Mouse (Mus musculus) left cerebral cortex, postnatal 4 days (tissue): ENCODE results near the gene Klk6. TPM values are rescaled to one million over a fixed set of nuclear protein-coding genes. Genes with fewer than 3 reads are reported as not detected.

ENCODE experiments used
- DNase-seq: peaks from one replicate; pipeline ENCODE4 v3.0.0-alpha.2; 2022
- intact Hi-C: fragments of 180-260 bp; cut with DNase I; formaldehyde crosslinking; loops from one replicate; pipeline ENCODE4 v1.15.1; 2025
- total RNA-seq, 2 experiments: library from RNA; stranded (reverse); gene quantifications; 2 replicates each; pipeline ENCODE4 v1.2.3; 2021

Gene Klk6
- total RNA-seq, 2 experiments from 2014 or later = not detected

- DNase-seq = no peak
- intact Hi-C loops = no loop called here
Observed at GRCm38 (mm10) chr7:43816746-43817145, 7.6 kb upstream of the Klk6 start.

DNA sequence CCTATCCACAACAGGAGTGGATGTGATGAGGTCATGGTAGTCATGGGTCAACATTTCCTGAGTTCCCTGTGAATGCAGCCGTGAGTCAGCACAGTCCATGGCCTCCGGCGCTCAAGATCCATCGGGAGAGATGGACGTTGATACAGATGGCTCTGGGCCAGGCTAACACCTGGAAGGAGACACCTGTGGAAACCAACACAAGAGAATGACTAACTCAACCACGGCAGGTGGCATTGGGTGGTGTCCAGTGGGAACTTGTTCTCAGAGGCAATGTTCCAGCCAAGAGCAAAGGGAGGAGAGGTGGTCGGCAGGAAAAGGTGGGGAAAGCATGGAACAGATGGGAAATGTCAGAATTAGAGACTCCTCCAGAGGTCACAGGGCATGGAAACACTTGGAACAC is 2.7 kb upstream of the Klk6 start:
- intact Hi-C loops = no loop called here
- no peak for DNase-seq

DNA sequence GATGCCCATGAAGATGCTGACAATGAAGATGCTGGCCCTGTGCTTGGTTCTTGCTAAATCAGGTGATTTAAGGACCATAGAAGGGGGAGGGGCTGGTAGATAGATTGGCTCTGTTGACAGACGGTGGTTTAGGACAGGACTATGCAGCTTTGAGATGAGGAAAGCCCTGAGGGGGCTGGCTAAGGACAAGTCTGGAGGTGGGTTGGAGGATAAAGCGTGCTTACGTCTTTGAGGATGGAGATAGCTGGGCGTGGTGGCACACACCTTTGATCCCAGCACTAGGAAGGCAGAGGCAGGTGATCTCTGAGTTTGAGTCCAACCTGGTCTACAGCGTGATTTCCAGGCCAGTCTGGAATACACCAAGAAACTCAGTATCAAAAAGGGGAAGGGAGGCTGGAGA is 1.8 kb downstream of the Klk6 start:
- no peak for DNase-seq
- intact Hi-C loops = no loop called here

DNA sequence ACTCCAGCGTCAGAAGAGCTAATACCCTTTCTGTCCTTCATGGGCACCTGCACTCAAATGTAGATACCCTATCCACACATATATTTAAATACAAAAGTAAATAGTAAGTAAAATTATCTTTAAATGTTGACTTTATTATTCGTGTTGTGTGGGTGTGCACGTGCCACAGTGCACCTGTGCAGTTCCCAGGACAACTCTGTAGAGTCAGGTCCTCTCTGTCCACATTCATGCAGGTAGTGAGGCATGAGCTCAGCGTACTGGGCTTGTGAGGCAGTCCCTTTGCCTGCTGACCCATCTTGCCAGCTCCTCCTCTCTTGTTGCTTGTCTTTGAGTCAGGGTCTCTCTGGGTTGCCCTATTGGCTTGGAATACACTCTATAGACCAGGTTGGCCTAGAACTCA is 3.4 kb downstream of the Klk6 start:
- DNase-seq = no peak
- intact Hi-C loops = no loop called here

DNA sequence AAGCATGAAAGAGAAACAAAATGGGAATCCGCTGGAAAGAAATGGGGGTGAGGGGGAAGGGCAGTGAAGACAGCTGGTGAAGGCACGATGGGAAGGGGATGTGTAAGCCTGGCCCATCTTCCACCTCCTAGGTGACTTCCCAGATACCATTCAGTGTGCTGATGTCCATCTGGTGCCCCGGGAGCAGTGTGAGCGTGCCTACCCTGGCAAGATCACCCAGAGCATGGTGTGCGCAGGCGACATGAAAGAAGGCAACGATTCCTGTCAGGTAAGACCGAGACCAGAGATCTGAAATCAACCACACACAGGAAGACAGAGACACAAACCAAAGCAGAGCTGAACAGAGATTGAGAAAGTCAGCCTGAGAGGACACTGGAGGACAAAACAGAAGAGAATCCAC is 4.7 kb downstream of the Klk6 start:
- no peak for DNase-seq
- intact Hi-C loops = no loop called here

- intact Hi-C loops = no loop called here
- DNase-seq = no peak
Observed at GRCm38 (mm10) chr7:43841701-43842100, 17.4 kb downstream of the Klk6 start, which contains the start of gene Klk5. Gene Klk5 (plus strand): TSS chr7:43841971.

DNA sequence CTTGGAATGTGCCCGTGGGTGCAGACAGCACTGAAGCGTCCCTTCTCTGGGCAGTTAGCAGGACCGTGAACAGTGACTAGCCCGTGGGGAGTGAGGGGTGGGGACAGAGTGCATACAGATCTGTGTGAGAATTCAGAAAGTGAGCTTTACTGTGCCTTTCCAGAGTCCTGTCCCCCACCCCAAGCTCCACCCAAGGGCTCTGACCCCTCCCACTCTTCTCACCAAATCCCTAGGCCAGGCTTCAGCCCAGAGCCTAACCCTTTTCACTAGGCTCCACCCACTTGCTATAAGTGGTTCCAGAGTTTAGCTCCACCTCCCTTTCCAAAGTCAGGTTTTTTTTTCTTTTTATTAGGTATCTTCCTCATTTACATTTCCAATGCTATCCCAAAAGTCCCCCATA is 19.5 kb downstream of the Klk6 start:
- intact Hi-C loops = no loop called here
- DNase-seq = no peak

GRCm38 (mm10) chr7:43851616-43852015 is 27.3 kb downstream of the Klk6 start:
- DNase-seq = no peak
- intact Hi-C loops = no loop called here

GRCm38 (mm10) chr7:43854642-43855380 is 30.5 kb downstream of the Klk6 start:
- intact Hi-C loops = no loop called here
- no peak for DNase-seq

DNA sequence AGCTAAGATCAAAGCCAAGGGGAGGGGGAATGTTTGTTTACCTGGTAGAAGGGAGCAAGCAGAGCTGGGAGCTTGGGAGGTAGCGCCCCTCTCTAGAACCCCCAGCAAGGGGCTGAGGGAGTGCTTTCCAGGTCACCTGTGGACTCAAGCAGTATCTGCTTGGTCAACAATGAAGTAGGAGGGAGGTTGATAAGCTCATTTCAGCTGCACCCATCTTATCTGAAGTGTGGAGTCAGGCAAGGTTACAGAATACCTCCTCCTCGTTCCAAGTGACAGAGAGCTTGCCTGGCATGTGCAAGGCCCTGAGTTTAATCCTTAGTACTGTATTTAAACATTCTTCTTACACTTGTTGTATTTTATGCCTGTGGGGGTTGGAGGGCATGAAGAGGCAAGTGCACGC is 31.4 kb downstream of the Klk6 start:
- intact Hi-C loops = no loop called here
- DNase-seq = no peak

GRCm38 (mm10) chr7:43856307-43856706 is 32.0 kb downstream of the Klk6 start:
- no peak for DNase-seq
- intact Hi-C loops = no loop called here

- intact Hi-C loops = no loop called here
- no peak for DNase-seq
Observed at GRCm38 (mm10) chr7:43857501-43857900, 33.2 kb downstream of the Klk6 start.

GRCm38 (mm10) chr7:43860411-43860810 is 36.1 kb downstream of the Klk6 start:
- no peak for DNase-seq

GRCm38 (mm10) chr7:43873237-43873636 is 48.9 kb downstream of the Klk6 start:
- DNase-seq = peak; percentile 80
- intact Hi-C loops = no loop called here

More at GRCm38 (mm10) chr7:43860411-43860810, 36.1 kb downstream of the Klk6 start:
- intact Hi-C loops = no loop called here

DNA sequence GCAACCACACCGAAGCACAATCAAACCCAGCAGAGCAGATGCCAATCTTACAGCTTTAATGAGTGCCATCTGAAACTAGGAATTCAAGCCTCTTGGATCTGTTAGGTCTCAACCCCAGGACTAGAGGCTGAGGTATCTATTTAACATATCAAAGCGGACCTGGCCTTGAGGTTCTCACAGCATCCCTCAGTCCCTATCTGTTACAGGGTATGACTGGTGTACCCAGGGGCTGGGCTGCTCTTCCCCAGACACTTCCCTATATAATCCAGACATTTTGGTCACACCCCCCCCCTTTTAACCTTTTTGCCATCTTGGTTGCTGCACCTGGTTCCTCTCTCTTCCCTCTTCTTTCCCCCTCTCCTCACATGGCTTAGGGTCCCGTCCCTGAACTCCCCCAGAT is 49.4 kb downstream of the Klk6 start:
- intact Hi-C loops = no loop called here
- no peak for DNase-seq

DNA sequence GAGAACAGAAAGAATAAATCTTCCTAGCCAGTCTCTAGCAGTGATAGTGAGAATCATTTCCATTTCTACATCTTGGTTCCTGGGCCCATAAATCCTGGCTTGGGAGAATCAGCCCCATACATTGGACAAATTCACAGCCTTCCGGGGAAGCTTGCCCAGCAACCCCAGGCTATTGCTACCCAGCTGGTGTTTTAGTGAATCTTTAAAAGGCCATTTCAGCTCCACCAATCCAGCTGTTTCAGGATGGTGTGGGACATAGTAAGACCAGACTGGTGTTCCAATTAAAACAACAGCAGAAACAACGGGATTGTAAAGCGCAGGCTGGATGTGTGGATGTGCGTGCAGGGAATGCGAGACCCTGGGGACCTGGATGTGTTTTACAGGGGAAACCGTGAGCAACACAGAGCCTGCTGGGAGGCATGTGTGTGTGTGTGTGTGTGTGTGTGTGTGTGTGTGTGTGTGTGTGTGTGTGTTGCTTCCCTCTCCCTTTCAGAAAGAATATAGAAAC is 50.6 kb downstream of the Klk6 start:
- intact Hi-C loops = no loop called here
- DNase-seq = no peak

DNA sequence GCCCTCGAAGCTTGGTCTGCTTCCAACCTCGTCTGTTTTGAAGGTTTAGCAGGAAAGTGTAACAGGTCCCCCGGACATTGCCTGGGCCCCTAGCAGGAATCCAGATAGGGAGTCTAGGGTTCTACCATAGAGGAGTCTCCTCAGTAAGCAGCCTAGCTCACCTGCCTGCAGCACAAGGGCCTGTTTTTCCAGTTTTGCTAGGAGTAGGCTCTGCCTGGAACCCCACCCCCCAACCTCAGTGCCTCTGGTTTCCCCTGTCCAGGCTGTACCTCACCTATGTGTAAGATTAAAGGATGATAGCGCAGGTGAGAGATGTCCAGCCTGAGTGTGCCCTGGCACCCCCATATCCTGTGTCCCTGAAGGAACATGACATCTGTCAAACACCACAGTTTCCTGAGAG is 52.1 kb downstream of the Klk6 start:
- intact Hi-C loops = no loop called here
- DNase-seq = no peak

DNA sequence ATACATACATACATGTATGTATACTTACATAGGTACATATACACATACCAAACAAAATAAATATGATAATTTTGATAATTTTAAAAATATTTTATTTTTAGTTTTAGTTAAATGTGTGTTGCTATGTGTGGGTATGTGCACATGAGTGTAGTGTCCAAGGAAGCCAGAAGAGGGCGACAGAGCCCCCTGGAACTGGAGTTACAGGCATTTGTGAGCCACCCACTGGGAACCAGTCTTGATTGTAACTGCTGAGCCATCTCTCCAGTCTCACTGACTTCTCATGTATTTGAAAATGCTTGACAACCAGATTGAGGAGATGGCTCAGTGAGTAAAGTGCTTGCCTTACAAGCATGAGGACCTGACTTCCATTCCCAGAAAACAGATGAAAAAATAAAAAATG is 54.0 kb downstream of the Klk6 start:
- no peak for DNase-seq
- intact Hi-C loops = no loop called here

- intact Hi-C loops = no loop called here
Observed at GRCm38 (mm10) chr7:43880912-43881311, 56.6 kb downstream of the Klk6 start, which contains the start of gene Klk4. Gene Klk4 (plus strand): TSS chr7:43881160.

More at GRCm38 (mm10) chr7:43880912-43881311, 56.6 kb downstream of the Klk6 start, which contains the start of gene Klk4:
- DNase-seq = no peak
